Mouse (Mus musculus): ENCODE results near the gene Grip1.

The Grip1 gene

GRCm38 (mm10) chr10:119458991-119459390 lies 5.4 kb downstream of the Grip1 start:
- no peak for DNase-seq (ENCODE audit: low spot score in 2 of 2)

DNA sequence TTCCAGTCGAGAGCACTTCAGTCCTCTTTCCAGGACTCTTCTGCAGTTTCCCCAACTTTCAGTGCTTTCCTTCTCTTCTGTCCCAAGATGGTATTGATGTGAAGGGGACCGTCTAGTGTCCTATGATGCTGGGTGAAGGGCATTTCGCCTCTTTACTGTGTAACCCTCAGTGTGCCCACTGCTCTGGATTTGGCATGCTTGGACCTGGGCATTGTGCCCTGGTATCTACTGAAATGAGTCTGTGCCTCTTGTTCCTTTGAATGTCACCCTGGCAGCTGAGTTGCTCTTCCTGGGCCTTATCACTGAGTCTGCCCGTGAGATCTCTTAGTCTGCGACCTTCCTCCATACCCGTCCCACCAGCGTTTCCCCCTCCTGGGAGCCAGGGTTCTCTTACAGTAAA lies 9.7 kb downstream of the Grip1 start:
- no peak for DNase-seq (ENCODE audit: low spot score in 2 of 2)

DNA sequence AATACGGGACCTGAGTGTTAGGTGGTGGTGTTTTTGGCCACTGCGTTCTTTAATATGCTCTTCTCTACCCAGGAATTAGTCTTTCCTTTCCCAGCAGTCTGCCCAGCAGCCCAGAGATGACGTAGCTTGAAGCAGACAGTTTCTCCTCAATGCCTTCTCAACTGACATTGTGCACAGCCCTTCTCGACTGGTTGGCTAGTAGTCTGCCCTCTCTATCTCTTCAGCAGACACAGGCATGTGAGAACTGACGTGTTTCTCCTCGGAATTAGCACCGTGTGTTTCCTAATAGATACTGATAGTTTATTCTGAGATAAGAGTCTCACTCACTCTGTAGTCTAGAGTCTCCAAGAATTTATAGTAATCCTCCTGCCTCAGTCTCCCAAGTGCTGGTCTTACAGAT lies 10.2 kb downstream of the Grip1 start:
- DNase-seq (ENCODE audit: low spot score in 2 of 2), result no peak

DNA sequence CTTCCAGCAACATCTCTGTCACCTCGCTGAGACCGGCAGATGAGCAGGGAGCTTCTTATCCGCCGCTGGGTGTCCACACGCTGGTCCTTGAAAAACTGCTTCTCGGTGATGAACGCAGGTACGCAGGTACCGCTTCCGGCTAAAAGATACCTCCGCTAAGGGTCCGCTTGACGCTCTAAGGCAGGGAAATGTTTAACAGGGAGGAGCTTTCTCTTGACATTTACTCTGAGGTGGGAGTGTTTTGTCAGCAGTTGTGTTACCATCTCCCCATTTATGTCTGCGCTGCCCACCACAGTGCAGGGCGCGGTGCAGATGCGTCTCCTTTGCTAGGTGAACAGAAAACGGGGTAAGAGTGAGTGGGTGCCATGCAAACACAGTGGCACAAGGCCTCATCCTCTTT lies 14.3 kb downstream of the Grip1 start:
- DNase-seq (ENCODE audit: low spot score in 2 of 2), result no peak

DNA sequence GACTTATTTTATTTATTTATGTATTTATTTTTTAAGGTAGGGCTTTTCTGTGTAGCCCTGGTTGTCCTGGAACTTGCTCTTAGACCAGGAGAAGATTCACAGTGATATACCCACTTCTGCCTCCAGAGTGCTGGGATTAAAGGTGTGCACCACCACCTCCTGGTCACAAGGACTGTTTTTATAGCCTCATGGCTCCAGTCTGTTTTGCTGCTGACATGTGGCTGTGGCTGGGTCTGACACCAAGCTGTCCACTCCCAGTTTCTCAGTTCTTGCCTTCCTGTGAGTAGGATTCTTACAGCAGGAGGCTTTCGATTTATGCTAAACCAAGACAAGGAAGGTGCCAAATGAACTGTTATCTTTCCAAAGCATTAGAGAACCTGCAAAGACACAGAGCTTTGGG lies 16.5 kb downstream of the Grip1 start:
- DNase-seq (ENCODE audit: low spot score in 2 of 2), result no peak

- DNase-seq (ENCODE audit: low spot score in 2 of 2), result no peak
These were observed 21.5 kb downstream of the Grip1 start for GRCm38 (mm10) chr10:119475166-119475565.

DNA sequence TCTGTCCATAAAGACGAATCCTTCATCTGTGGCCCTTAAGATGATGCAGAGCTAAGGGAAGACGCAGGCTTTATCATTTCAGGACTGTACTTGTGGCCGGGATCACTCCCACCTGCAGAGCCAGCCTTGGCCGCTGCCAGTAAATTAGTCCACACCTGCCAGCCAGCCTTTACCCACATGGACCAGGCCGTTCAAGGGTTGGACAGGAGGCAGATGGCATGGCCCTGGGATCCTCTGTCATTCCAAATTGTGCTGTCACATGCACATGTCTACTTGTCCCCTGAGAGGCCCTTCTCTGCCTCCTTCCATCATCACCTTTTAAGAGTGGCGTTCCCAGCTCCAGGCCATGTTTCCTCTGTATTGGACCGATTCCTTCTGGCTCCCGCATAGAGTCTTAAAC lies 24.0 kb downstream of the Grip1 start:
- no peak for DNase-seq (ENCODE audit: low spot score in 2 of 2)

- DNase-seq (ENCODE audit: low spot score in 2 of 2), result no peak
These were observed 29.6 kb downstream of the Grip1 start for GRCm38 (mm10) chr10:119483068-119483705.

GRCm38 (mm10) chr10:119483766-119484165 lies 30.1 kb downstream of the Grip1 start:
- no peak for DNase-seq (ENCODE audit: low spot score in 2 of 2)

DNA sequence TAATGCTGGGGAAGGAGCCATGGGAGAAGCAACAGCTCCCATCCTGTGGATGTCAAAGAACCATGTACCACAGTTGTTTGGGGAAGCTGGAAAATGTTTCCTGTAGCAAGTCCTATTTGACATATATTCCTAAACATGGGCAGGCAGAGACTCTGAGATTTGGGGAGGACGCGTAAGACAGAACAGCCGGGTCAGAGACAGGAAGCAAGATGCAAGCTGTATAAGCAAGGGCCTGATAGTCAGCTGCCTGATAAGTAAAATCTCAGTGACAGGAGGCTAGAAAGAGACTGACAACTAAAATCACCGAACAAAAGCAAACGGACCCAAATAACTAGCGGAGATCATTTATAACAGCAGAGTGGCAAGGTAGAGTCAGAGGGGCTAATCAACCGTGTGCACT lies 33.3 kb downstream of the Grip1 start:
- no peak for DNase-seq (ENCODE audit: low spot score in 2 of 2)

DNA sequence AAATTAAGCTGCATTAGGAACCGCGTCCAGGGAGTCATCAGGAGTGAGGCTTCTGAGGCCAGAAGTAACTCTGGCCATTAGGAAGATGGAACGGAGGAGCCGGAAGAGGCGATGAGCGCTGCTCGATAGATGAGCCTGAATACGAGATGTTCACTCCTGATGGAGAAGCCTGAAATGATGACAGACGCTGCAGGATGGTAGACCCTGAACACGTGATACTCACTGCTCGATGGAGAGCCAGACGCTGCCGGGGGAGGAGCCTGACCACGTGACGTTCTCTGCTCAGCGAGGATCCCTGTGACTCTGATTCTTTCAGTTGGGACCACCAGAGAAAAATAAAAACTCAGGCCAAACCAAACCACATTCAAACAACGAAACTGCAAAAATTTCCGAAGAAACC lies 37.2 kb downstream of the Grip1 start:
- no peak for DNase-seq (ENCODE audit: low spot score in 2 of 2)

DNA sequence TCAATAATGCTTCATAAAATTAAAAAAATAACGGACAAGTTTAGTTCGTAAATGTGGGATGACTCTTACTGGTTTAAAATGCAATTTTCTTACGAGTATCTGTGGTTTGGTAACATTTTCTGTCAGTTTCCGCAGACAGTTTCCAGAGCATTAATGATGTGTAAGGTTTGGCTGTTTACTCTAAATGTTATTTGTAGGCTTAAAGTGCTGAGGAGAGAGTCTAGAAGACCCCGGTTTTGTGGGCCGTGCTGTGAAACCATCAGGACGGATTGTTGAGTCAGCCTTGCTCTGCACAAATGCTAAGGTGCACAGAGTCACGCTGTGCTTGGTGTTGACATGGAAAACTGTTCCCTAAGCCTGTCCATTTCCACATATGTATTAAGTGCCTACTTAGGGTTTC lies 41.7 kb downstream of the Grip1 start:
- DNase-seq (ENCODE audit: low spot score in 2 of 2), result no peak

GRCm38 (mm10) chr10:119496221-119496620 lies 42.6 kb downstream of the Grip1 start:
- DNase-seq (ENCODE audit: low spot score in 2 of 2), result no peak

- DNase-seq (ENCODE audit: low spot score in 2 of 2), result no peak
These were observed 68.1 kb downstream of the Grip1 start for GRCm38 (mm10) chr10:119521686-119522085.

- no peak for DNase-seq (ENCODE audit: low spot score in 2 of 2)
These were observed 72.1 kb downstream of the Grip1 start for GRCm38 (mm10) chr10:119525730-119526129.

GRCm38 (mm10) chr10:119534852-119535251 lies 81.2 kb downstream of the Grip1 start:
- DNase-seq (ENCODE audit: low spot score in 2 of 2), result no peak

- DNase-seq (ENCODE audit: low spot score in 2 of 2), result no peak
These were observed 88.0 kb downstream of the Grip1 start for GRCm38 (mm10) chr10:119541655-119542054.

GRCm38 (mm10) chr10:119543771-119544170 lies 90.1 kb downstream of the Grip1 start:
- no peak for DNase-seq (ENCODE audit: low spot score in 2 of 2)

DNA sequence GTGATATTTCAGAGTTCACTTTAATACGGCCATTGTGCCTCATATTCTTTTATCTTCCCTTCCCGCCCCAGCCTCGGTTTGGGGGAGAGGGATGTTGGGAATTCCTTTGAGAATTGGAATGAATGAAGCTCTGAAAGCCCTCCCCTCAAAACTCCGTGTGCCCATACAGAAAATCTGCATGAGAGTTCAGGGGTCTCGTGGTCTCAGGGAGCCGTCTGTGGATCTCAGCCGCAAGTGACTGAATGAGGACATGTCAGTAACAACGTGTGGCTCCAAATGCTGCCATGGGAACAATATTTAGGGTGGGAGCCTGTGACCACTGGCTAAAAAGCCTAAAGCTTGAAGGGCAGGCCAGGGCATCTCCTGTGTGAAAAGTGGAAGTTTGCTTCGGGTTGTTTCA lies 91.1 kb downstream of the Grip1 start:
- DNase-seq (ENCODE audit: low spot score in 2 of 2), result no peak

GRCm38 (mm10) chr10:119547875-119548274 lies 94.2 kb downstream of the Grip1 start:
- no peak for DNase-seq (ENCODE audit: low spot score in 2 of 2)

- DNase-seq (ENCODE audit: low spot score in 2 of 2), result no peak
These were observed 95.1 kb downstream of the Grip1 start for GRCm38 (mm10) chr10:119548774-119549173.

GRCm38 (mm10) chr10:119550630-119551029 lies 97.0 kb downstream of the Grip1 start:
- no peak for DNase-seq (ENCODE audit: low spot score in 2 of 2)

GRCm38 (mm10) chr10:119556346-119556745 lies 102.7 kb downstream of the Grip1 start:
- no peak for DNase-seq (ENCODE audit: low spot score in 2 of 2)

GRCm38 (mm10) chr10:119558432-119558831 lies 104.8 kb downstream of the Grip1 start:
- DNase-seq (ENCODE audit: low spot score in 2 of 2), result no peak
